Mouse (Mus musculus): ENCODE results near the gene Psen2.

Psen2 gene

DNA sequence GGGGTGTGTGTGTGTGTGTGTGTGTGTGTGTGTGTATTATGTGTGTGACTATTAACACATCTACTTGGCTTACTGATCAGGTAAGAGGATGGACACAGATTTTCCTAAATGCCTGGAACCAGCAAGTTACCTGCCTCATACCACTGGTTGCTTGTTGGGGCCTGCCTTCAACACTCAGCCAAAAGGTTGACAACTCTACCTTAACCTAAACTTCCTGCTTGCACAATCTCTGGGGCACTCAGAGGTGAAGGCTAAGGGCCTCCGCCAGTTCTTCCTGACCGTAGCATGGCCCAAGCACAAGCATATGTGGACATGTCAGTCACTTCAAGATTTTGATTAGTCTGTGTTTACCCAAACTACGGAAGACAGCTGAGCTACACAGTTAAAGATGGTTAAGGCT, 65.3 kb downstream of the Psen2 start:
- DNase-seq (ENCODE audit: low spot score), result no peak

DNA sequence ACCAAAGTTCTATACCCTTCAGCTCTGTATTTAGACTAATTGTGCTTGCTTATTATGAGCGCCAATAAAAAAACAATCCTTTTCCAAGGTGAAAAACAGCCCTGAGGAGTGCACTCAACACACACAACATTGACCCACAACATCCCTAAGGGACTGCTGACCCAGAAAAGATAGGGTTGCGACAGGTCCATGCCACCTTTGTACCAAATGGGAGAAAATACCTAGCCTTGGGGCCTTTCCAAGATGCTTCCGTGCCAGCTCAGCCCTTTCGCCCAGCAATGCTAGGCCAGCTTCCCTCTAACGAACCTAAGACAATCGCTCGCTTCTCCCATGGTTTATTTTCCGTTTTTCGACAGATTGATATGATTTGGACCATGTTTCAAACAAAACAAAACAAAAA, 66.7 kb downstream of the Psen2 start:
- no peak for DNase-seq (ENCODE audit: low spot score)

DNA sequence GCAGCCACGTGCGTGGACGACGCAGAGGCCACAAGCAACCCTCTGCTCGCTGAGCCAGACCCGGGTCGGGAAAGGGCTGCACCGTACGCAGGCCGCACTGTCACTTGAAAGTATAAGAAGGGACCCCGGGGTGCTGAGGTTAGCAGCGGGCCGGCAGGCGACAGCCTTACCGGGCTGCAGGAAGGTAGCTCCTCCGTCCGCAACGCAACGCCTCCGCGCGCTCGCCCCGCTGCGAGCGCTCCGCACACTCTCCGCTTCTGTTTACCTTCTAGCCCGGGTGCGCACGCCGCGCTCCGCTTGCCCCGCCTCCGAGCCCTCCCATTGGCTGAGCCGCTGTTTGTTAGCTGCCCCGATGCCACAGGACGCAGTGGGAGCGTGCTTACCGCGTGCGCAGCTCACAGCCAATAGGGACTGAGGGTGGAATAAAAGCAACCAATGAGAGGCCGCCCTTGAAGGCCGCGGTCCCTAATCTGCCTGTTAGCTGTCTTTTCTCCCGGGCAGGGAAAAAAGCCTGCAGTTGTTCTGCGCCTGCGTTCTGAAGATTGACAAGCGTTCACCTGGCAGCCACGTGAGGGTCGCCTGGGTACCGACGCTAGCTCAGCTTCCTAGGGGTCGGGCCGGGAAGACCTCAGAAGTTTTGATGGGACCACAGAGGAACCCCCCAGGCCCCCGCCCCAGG, 67.4 kb downstream of the Psen2 start:
- DNase-seq (ENCODE audit: low spot score), result peak; percentile 96

DNA sequence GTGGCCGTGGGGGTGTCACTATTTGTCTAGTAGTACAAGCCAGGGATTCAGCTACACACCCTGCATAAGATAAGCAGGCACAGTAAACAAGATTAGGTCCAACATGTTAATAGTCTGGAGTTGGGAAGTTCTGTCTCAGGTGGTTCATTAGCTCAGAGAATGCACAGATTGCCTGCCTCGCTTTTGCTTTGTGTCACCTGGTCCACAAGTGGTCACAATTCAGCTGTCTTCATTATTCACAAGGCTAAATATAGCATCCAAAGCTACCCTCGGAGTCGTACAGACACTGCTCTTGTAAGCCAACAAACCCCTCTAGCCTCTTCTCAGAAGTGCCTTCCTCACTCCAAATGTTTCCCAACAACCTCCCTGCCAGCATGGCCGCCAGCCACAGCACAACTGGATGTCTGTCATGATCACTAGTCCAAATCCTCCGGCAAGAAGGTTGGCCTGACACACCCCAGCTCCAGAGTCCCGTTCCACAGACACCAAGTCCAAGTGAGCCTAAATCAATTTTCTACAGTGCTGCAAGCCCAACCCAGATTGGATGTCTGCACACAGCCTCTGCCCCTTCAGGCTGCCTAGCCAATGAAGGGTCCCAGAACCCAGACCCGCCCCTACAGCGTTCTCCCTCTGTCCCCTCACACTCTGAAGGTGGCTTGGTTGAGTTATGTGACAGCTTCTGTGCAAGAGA, 68.3 kb downstream of the Psen2 start:
- DNase-seq (ENCODE audit: low spot score), result no peak

DNA sequence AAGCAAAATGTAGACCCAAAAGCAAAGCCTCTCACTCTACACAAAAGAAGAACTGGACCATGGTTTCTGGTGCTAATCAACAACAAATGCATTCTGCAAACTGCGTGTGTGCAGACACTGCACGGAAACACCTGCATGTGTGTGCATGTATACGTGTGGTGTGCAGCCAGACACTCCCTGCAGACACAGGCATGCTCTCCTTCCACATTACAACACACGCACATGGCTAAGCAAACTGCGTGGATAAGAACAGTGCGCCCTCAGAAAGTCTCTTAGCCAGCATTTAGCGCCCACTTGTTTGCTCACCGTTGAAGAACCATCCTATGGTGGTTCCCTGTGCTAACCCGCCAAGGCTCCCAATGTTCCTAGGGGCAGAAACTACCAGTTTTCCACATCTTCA, 69.2 kb downstream of the Psen2 start:
- DNase-seq (ENCODE audit: low spot score), result no peak

DNA sequence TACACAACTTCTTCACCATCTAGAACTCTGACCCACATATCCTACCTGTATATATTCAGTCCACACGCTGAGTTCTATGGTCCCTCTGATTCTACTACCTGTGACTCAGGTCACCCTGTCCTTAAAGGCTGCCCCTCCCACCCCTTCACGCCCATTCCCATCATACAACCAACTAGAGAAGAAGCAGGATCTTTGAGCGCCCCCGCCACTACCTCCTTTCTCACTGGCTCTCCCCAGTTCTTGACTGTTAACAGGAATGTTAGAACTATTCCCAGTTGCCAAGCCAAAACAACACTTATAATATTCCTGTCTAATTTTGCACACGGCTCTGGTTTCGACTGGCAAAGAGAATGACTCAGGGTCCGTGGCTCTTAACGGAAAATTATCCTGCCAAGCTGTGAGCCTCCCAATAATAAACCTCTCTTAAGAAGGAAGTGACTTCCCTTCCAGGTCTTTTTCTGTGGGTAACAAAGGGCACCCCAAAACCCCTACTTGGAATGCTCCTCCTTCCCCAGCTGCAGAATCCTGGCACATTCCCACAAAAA, 69.8 kb downstream of the Psen2 start:
- DNase-seq (ENCODE audit: low spot score), result no peak

DNA sequence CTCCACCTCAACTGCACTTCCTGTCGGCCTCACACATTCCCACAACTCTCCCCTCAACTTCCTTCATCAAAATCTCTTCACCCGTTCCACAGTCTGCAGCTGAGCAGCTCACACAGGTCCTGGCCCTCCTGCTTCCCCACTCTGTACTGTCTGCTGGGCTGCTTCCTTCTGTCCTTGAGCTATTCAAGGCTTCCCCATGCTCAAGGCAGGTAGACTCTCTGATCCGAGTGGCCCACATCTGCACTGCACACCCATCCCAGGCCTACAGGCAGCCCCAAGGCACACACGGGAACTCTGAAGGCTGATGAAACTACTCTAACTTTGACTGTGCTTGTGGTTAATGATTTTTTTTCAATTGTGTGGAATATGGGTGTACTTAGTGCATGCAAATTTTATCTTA, 70.4 kb downstream of the Psen2 start:
- no peak for DNase-seq (ENCODE audit: low spot score)

DNA sequence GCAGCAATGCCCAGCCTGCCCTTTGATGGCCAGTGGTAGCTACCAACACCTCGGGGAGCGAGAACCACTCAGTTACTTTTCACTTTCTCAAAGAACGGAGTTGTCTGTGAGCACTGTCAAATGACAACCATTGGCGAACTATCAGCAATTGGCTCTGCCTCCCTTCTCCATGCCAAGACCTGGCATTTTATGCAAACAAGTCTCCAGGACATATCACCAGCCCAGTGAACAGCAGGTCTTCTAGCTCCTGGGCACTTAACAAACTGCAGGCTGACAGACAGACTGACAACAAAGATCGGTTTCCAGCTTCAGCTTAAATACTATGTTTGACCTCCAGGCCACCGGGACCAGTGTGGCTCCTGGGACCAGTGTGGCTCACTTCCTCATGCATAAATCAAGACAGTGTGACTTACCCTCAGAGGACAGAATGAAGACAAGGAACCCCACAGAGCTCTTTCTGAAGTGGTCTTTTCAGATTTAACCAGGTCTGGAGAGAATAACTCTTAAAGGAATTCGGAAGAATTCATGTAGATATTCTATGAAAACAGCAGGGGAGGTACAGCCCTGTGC, 71.5 kb downstream of the Psen2 start:
- DNase-seq (ENCODE audit: low spot score), result no peak

DNA sequence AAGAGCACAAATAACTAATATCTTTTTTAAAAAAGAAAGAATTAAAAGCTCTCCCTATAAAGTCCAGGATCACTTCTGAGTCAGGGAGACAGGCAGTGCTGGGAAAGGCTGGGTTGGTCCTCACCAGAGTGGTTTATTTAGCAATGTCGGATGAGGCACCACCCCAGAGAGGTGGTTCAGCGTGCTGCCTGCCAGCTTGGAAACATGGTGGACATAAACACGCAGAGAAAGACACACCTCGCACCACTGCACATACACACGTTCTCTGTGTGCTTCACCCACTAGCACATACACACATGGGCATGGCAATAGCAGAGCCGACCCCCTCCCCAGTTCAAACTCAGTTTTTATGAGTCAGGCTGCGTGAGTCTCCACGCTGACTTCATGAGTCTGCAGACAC, 72.1 kb downstream of the Psen2 start:
- DNase-seq (ENCODE audit: low spot score), result no peak

DNA sequence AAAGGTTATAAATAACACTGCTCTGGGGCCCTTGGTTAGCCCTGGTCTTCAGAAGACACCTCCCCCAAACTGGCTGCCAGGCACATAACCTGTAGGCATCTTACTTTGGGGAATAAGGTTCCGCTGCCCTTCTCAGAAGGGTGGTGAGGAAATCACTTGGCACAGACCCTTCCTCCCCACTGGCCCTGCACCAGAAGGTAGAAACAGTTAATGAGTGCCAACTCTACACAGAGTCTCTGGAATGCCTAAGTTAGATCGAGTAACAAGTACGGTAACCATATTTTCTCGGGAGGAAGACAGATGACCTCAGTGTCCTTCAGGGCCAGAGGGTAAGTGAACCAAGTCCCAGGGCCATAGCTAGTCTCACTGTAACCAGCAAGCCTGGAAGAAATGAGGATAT, 74.3 kb downstream of the Psen2 start:
- DNase-seq (ENCODE audit: low spot score), result no peak

DNA sequence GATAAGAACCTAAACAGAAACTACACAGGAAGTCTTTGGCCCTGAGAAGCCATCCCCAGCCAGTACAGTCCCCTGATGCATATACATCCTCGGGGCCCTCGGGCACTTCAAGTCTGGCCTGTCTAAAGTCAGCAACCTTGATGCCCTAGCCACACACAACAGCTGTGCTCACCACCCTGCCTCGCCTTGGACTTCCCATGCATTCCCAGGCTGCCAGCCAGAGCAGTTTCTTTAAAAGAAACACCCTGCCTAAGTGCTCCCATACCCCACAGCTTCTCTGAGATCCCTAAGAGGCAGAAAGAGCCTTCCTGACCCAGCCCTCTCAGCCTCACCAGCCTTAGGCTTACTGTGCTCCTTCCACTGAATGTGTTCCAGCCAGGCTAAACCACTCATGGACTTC, 76.9 kb downstream of the Psen2 start:
- DNase-seq (ENCODE audit: low spot score), result no peak

DNA sequence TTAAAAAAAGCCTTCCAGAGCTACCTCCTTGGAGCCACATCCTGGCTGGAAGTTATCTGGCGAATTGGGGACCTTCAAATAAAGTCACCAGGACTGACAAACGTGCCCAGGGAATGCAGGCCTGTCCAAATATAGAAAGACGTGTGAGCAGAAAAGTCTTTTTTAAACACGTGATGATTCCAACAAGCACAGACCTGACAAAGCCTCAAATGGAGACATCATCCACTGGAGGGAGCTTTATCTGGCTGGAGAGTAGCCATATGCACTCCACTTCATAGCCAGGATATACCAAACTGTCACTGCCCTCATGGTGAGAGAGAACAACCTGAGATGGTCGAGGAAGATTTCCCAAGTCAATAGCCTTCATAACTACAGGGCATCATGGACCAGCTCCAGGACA, 77.4 kb downstream of the Psen2 start:
- no peak for DNase-seq (ENCODE audit: low spot score)

DNA sequence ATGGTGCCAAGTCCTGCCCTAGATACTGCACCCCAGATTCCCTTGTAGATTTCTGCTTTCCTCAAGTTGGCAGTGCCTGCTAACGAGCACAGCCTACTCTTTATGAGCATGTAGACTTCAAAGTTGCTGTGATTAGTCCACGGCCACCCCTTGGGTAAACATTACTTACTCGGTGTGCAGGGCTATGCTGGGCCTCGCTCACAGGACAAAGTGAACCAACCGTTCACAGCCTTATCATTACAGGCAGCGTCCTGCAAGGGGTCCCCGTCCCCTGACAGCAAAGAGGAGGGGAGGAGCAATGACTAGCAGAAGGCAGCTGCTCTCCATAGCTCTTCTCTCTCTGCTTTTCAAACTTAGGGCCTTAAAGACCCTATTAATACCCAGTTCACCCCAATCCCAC, 78.5 kb downstream of the Psen2 start:
- no peak for DNase-seq (ENCODE audit: low spot score)

DNA sequence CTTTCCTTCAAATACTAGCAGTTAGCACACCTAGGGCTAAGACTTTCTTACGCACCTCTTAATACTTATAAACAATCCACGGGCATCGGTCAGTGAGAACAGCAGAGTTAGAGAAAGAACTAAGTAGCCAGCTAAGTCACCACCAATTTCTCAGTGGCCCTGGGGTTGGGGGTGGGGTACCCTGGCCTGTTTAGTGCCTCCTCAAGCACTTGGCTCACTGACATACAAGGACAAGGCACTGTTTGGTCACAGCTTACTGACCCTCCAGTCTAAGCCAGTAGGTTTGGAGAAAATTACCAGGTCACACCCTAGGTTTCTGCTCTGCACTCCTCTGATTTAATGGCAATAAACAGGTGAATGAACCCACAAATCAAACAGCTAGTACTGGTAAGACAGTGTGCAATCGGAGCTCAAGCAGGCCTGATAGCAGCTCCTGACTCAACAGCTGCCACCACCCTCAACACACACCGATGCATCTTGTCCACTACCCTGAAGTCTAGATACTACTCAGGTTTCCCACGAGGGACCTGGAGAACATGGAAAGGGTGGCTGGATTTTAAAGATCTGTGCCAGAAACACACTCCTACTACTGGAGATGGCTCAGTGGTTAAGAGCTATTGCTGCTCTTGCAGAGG, 79.6 kb downstream of the Psen2 start:
- no peak for DNase-seq (ENCODE audit: low spot score)

DNA sequence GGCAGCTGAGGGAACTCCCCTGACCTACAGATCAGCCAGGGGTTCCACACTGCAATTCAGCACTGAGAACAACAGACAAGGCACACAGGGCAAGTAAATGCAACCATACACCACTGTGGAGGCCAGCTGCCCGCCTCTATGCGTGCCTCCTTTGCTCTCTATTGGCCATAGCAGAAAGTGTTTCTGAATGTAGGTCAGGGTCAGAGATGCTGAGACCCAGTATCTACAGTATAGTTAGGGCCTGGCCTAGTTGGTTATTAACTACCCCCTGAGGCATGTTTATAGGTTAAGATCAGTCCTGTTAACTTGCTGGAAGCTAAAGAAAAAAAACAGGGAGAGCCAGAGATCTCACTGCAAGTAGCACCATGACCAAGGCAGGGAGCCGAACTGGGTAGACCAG, 80.5 kb downstream of the Psen2 start:
- DNase-seq (ENCODE audit: low spot score), result no peak

DNA sequence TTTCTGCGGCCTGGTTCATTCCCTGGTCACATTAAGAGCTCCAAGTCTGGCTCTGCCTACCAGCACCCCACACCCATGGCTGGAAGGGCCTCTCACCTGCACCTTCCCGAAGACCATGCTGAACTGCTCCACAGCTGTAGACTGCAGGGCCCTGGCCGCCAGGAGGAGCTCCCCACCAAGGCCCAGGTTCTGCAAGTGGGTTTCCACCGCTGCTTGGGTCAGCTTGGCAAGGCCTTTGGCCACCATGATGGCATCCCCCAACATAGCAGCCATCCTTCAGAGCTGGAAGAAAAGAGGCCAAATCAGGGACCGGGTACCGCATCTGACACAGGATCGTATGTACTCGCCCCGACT, 81.3 kb downstream of the Psen2 start:
- DNase-seq (ENCODE audit: low spot score), result no peak

DNA sequence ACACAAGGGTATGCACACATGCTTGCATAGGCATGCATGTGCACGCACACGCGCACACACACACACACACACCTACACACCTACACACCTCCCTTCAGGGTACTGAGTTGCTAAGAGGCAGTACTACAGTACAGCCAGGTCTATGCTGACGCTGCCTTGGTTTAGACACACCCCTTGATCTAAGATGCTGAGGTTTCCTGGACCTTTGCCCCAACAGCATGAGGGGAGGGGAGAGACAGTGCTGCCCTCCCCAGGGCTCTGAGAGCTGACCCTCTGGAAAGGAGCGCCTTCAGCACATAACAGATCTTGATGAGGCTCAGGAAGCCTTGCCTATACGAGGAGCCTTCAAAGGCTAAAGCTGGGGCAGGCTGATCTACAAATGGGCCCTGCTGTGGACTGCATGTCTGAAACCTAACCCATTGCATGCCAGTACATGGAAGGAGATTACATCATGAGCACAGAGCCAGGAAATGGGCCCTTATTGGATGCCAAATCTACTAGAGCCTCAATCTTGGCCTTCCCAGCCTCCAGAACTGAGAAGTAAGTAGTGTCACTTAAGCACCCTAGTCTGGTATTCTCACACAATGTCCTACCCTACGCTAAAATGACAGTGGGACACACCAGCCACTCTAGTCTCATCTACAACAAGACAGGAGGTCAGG, 81.8 kb downstream of the Psen2 start:
- no peak for DNase-seq (ENCODE audit: low spot score)

DNA sequence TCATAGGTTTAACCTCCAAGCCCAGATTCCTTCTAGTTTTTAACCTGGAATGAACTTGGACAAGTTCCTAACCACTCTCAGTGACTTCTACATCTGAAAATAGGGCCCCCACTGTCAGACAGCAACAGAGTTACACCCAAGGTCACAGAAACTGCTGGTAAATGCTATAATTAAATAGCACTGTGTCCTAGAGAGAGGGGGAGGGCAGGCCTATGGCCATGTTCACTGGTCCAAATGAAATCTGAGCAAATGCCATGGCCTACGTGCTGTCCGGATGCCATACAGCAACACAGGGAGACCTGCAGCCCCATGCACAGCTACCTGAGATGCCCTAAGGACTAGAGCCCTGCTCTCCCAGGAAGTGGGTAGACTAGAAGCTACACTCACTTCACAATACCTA, 83.4 kb downstream of the Psen2 start:
- DNase-seq (ENCODE audit: low spot score), result no peak

DNA sequence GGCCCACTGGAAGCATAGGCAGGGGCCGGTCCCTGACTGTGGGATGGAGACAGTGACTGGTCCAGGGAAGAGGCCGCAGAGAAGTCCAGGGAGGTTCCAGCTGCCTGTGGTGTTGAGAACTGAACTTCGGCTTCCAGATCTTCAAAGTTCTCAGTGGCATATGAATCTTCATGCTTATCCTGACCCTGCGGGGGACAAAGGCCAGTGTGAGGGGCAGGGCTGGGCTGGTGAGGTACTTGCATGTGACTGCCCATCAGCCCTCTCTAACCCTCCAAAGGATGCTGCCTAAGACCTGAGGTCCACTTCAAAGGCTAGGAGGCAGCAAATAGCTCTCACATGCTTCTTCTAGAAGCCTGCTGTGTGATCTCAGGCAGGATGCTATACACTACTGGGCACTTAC, 84.1 kb downstream of the Psen2 start:
- no peak for DNase-seq (ENCODE audit: low spot score)

DNA sequence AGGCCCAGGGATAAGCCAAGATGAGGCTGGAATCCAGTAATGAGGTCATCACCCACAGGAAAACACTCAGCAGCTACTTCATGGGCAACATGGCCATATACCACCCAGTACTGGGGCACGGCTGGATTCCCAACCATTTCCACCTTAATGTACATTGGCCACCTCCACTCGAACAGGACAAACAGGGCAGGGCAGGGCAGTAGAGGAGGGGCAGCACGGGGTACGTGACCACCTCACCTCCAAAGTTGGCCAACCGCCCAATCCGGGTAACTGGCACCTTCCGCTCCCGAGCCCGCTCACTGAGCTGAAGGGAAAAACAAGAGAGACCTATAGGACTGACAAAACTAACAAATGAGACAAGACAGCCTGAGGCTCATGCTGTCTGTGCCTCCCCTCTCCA, 84.9 kb downstream of the Psen2 start:
- DNase-seq (ENCODE audit: low spot score), result no peak
